Mouse (Mus musculus) small intestine, adult 2 months (tissue): ENCODE data around the gene Nes.
A peak's percentile ranks its signal among the peaks of the same experiment; 100 is the strongest.

Experiments
- CTCF ChIP-seq: fragments of 200-500 bp; IDR thresholded peaks from 2 replicates; pipeline ENCODE4 v1.5.1; 2012; ENCODE audit warnings: low read depth, mild to moderate bottlenecking, control low read depth, inconsistent platforms, low read length, moderate library complexity, mixed read lengths; ENCODE audit not compliant: insufficient replicate concordance, insufficient read length; ENCODE audit errors: extremely low read depth
- POLR2A ChIP-seq: fragments of 200-500 bp; IDR thresholded peaks from 2 replicates; pipeline ENCODE4 v1.6.1; 2012; ENCODE audit warnings: low read depth, mild to moderate bottlenecking, control low read depth, inconsistent platforms, low read length, moderate library complexity

DNA sequence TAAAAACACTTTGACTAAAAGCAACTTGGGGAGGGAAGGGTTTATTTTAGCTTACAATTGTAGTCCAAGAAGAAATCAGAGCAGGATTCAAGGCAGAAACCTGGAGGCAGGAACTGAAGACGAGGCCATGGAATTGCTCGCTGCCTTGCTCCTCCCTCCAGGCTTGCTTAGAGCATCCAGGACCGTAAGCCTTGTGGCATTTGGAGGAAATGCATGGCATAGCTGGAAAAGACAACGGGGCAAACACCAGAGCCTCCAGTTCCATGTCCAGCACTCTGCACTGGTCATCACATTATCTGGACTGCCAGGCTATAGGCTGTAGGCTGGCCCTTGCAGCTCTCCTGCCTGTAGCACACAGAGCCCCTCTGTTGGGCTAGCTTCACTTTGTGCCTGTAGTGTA, 36.4 kb upstream of the Nes start:
- TF ChIP-seq POLR2A (no peak), CTCF (peak; percentile 12; the same call in 1 of the 2 replicates)
